Mouse (Mus musculus) adrenal gland, postnatal 4 days (tissue): ENCODE data around the gene Smok3a. TPM values are rescaled to one million over a fixed set of nuclear protein-coding genes. Genes with fewer than 3 reads are reported as not detected.

Experiments
- total RNA-seq, 2 experiments: library from RNA; stranded (reverse); gene quantifications; 2 replicates each; pipeline ENCODE4 v1.2.3; 2021

Smok3a gene
- total RNA-seq, 2 experiments from 2014 or later = not detected

Other genes with a start within 250 kb of the Smok3a start
- gene Ppp1r35, start 242.4 kb upstream of the Smok3a start, total RNA-seq = 10 to 100 TPM; 29.9 to 40.3 TPM
- 10 to 100 TPM; 58.4 to 67.5 TPM for gene Mepce, start 233.6 kb upstream of the Smok3a start, total RNA-seq
- 1 to 10 TPM; 8.9 to 9.3 TPM for gene Zcwpw1, start 233.5 kb upstream of the Smok3a start, total RNA-seq
- 1 to 10 TPM; 3.1 to 5.5 TPM for gene Pilra, start 185.0 kb upstream of the Smok3a start, total RNA-seq
- gene Pilrb1, start 163.2 kb upstream of the Smok3a start, total RNA-seq = 1 to 10 TPM; 2.9 to 3.6 TPM
- 1 to 10 TPM; 2.8 to 3.4 TPM for gene Pilrb2, start 149.4 kb upstream of the Smok3a start, total RNA-seq
- gene Cyp3a13, start 99.6 kb upstream of the Smok3a start, total RNA-seq = 1 to 10 TPM in 1 of 2 experiments, under 1 TPM in 1; 0.17 to 3.0 TPM
- 1 to 10 TPM; 2.3 to 2.4 TPM for gene Gjc3, start 58.2 kb upstream of the Smok3a start, total RNA-seq
- 10 to 100 TPM in 1 of 2 experiments, 1 to 10 TPM in 1; 1.1 to 55.2 TPM for gene Azgp1, start 39.7 kb upstream of the Smok3a start, total RNA-seq
- not detected for gene Smok3b, start 168 bp downstream of the Smok3a start, total RNA-seq
- not detected for gene Smok3c, start 31.9 kb downstream of the Smok3a start, total RNA-seq
- gene Zkscan1, start 63.8 kb downstream of the Smok3a start, total RNA-seq = 10 to 100 TPM; 49.4 to 53.5 TPM
- gene Zscan21, start 95.6 kb downstream of the Smok3a start, total RNA-seq = 10 to 100 TPM; 26.2 to 26.6 TPM
- 10 to 100 TPM; 19.5 to 21.6 TPM for gene Zfp113, start 134.5 kb downstream of the Smok3a start, total RNA-seq
- 100 to 1,000 TPM; 145 to 147 TPM for gene Cops6, start 139.8 kb downstream of the Smok3a start, total RNA-seq
- gene Ap4m1, start 150.7 kb downstream of the Smok3a start, total RNA-seq = 10 to 100 TPM; 46.0 to 47.2 TPM
- gene Mcm7, start 151.2 kb downstream of the Smok3a start, total RNA-seq = 100 to 1,000 TPM; 102 to 116 TPM
- gene Taf6, start 166.2 kb downstream of the Smok3a start, total RNA-seq = 10 to 100 TPM; 35.6 to 39.2 TPM
- 10 to 100 TPM; 29.9 to 31.1 TPM for gene Cnpy4, start 166.2 kb downstream of the Smok3a start, total RNA-seq
- gene Mblac1, start 173.1 kb downstream of the Smok3a start, total RNA-seq = 10 to 100 TPM in 1 of 2 experiments, 1 to 10 TPM in 1; 9.9 to 10.2 TPM
- under 1 TPM; 0.70 to 0.85 TPM for gene Nxpe5, start 204.6 kb downstream of the Smok3a start, total RNA-seq
- gene Lamtor4, start 234.2 kb downstream of the Smok3a start, total RNA-seq = 10 to 100 TPM; 65.5 to 69.9 TPM
- 10 to 100 TPM; 27.3 to 28.1 TPM for gene BC037034, start 242.8 kb downstream of the Smok3a start, total RNA-seq